Mouse (Mus musculus) embryonic fibroblast, embryonic 13.5 days (primary cell): ENCODE data around the gene Mllt10.

ENCODE experiments used
- CTCF ChIP-seq: IDR thresholded peaks from 2 replicates; pipeline ENCODE4 v1.5.1; 2011; ENCODE audit warnings: mild to moderate bottlenecking, control low read depth, low read length, moderate library complexity, borderline replicate concordance; ENCODE audit not compliant: insufficient read depth
- POLR2A ChIP-seq: IDR thresholded peaks from 2 replicates; pipeline ENCODE4 v1.6.1; 2011; ENCODE audit warnings: low read depth, mild to moderate bottlenecking, control low read depth, low read length, moderate library complexity

DNA sequence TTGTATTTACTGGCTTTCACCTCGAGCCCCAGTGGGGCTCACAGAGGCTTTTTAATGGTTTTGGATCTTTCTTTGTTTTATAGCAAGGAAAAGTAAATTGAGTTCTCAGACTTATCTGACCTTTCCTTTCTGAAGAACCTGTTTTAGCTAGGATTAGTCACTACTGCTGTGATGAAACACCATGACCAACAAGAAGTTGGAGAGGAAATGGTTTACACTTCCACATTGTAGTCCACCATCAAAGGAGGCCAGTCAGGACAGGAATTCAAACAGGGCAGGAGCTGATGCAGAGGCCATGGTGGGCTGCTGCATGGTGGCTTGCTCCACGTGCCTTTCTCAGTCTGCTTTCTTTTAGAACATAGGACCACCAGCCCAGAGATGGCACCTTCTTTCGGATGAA, 121.2 kb downstream of the Mllt10 start:
- no peak for TF ChIP-seq POLR2A
- no peak for TF ChIP-seq CTCF
